Mouse (Mus musculus) thymus, postnatal 10 days (tissue): ENCODE measurements around the gene Dock1.

Source experiments
- DNase-seq, 2 experiments: peaks; one replicate each; pipeline ENCODE4 v3.0.0; 2021; ENCODE audit warnings: low spot score in 2 of 2

Gene Dock1

DNA sequence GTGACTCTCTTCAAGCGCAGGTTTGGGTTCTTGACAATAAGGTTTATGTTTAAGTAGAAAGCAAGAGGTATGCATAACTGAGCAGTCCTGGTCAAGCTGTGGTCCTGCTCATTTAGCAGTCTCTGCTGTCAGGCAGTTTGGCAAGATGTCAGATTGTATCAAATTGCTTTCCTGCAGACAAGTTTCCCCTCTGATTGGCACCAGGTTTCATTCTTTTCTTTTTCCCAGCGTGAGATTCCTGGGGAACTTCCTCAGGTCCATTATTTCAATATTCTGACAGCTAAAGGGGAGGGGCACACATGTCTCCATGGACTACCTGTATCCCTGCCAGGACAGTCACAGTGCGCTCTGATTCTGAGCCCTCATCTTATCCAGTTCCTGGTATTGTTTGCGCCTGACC lies 153.4 kb downstream of the Dock1 start:
- no peak for DNase-seq

DNA sequence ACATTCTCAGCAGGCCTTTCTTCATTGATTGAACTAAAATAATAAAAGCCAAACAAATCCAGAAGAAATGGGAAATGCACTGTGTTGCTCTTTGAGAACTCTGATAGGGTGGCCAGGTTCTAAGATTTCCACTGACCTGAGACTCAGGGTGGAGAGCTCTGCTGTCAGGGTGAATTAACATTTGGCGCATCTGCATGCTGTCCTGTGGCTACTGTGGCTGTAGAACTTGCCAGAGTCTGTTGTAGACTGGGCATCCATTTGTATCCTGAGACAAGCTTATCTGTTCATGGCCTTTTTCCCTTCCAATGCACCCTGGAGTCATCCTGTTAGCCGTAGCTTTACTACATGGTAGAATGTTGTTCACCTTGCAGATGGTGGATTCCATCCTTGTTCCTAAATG lies 169.6 kb downstream of the Dock1 start:
- DNase-seq = no peak

DNA sequence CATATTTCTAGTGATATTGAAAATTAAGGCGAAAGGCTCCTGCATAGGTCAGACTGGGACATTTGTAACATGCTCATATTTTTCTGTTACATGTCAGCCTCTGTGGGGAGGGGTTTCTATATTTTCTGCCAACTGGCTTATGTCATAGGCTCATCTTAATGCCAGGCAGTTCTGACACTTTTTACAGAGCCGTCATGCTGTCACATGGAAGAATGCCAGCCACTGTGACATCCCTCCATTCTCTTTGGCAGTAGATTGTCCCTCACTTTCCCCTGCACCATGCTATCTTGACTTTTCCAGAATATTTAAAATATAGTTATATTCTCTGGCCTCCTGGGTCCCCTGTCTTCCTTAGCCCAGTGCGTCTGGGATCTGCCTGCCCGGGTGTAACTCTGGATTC lies 172.3 kb downstream of the Dock1 start:
- no peak for DNase-seq

DNA sequence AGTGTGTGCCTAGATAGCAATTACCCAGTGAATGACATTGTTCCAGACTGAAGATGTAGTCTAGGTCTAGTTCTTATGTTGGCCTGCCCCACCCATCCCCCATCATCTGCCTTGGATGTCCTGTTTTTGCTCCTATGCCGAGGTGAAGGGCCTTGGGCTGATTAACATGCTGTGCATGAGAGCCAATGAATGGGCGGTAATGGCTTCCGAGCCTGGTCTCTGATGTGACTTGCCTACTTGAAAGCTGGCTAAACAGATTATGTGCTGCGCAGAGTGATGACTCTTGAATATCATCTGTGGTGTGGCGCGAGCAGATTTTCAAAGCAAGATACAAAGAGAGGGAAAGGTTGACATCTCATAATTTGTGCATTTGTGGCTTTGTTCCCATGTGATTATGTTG lies 191.5 kb downstream of the Dock1 start:
- no peak for DNase-seq

DNA sequence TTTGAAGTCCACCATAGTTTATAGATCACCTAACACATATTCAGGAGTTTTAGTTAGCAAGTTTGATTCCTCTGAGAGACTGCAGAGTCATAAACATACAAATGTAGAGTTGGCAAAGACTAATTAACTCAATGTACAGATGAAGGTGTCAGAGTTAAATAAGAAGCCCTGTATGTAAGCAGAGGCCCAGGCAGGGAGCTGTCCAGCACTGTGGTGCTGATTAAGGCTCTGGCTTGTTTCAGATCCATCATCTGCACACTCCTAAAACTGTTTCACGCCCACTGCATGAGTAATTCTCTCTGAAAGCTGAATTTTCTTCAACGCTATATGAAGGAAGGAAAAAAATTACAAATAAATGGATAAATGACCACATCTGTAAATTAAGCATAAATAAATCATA lies 193.7 kb downstream of the Dock1 start:
- peak in 1 of 2 experiments; percentile 20 for DNase-seq

DNA sequence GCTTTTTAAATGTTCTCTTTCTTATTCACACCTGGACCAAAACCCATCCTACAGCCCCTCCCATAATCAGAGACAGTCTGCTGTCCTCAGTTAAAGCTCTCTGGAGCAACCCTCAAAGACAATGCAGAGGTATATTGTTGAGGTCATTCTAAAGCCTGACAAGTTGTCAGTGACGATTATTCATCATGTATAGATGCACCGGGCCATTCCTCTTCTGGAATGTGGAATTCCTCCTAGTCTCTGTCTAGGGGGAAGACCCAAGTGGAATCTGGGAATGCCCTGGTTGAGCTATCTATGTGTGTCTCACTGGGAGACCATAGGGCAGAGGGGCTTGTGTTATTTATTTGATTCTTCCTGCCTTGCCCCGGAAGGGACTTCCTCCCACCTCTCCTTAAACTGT lies 202.1 kb downstream of the Dock1 start:
- no peak for DNase-seq

DNA sequence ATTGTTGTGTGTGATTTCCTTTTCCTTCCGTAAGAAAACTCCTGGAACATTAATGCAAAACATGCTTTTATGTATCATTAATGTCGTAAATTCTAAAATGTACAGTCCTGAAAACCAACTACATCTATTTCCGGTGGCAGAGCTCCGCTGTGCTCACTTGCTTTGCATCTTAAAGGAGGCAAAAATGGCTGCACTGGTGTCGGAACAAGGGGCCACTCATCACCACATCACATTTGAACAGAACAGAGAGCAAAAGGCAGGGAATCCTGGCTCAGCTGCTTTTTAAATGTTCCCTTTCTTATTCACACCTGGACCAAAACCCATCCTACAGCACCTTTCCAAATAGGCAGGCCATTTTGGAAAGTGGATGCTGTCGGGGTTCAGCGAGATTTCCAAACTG lies 202.5 kb downstream of the Dock1 start:
- no peak for DNase-seq

DNA sequence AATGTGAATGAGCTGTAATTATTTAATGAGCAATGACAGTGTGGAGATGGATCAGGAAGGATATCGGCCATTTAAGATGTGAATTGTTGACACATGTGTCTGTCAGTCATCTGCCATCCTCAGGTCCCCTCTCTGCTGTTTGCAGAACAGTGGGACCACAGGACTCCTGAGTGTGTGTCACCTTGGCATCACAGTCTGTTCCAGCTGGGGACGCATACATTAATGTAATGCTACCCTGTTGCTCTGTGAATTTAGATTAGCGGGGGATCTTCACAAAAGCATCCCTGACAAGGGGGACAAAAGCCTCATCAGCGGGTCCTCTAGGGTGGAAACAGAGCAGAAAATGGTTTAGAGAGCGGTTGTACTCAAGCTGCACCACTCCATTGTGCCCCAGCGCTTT lies 208.5 kb downstream of the Dock1 start:
- DNase-seq = no peak

DNA sequence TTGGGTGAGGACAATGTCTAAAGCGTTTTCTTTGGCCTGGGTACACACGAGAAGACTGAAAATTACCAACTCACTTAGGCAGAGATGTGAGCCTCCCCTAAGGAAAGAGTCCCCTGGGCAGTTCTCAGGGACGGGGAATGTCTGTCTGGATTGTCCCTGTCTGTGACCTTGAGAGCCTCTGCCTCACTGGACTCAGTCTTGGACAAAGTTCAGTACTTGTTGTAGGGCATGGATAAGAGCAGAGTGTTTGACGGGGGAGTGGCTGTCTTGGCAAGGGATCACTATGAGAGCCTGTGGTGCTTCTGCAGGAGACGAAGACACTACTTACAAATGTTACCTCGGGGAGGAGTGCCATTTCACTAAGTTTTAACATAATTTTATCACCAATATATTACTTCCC lies 210.0 kb downstream of the Dock1 start:
- no peak for DNase-seq

DNA sequence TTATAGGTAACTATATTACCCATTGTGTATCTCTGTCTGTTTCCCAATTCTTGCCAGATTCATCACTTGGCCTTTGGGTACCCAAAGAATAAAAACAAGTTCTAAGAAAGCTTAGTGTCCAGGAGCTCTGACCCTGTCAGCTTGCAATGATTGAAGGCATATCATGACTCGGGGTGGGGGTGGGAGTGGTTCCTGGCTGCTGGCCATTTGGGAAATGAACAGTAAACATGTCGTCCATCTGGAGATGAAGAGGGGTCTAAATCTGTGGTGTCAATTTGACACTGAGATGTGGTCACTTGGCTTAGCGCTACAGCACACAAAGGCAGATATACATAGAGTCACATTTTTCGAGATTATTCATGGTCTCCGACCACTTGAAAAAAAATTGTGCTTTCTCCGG lies 213.1 kb downstream of the Dock1 start:
- DNase-seq = no peak

DNA sequence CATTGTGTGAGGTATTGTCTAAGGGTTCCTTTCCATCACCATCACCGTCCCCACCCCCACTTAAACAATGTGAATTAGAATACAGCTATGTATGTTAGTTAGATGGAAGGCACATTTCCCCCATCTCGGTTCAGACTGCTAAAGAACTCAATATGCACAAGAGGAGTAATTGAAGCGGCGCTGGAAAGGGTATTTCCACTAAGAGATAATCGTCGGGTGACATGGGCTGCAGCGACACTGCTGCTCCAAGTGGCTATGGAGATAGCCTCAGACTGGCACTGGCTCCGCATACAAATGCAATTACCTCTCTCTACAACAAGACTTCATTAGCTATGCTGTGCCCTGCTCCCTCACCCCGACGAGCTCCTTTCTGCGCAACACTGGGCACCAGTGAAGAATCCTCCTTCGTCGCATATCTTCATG lies 222.0 kb downstream of the Dock1 start:
- no peak for DNase-seq

DNA sequence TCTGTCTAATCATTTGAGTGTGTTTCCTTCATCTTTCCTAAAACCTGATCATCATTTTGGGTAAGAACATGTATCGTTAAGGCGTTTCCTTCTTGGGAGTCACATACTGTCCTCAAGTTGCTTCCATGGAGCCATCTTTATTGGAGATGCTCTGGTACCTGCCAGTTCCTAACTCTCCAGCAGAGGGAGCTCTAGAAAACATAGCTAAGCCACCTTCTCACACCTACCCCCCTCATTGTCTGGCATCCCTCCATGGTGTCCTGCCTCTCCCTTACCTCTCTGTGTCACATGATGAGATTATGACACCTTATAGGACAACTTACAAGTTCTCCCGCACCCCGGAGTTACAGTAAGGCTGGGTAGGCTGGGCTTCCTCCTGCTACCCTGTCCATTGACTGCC lies 222.5 kb downstream of the Dock1 start:
- DNase-seq = peak in 1 of 2 experiments; percentile 4

DNA sequence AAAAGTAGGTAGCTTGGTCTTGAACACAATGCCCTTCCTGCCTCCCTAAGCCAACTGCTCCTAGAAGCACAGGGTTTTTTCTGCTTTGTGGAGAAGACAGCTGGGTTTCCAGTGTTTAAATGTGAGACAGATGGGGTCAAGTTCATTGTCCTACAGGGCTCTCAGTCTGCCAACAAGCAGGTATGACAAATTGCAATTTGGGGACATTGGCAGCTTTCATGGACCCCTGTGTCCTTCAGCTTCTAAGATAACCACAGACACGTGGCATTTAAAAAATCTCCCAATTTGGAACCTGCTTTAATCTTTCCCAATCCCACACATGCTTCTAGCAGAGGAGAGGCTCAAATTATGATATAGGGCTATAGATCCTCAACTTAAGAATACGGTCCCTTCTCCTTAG lies 224.2 kb downstream of the Dock1 start:
- DNase-seq = no peak

DNA sequence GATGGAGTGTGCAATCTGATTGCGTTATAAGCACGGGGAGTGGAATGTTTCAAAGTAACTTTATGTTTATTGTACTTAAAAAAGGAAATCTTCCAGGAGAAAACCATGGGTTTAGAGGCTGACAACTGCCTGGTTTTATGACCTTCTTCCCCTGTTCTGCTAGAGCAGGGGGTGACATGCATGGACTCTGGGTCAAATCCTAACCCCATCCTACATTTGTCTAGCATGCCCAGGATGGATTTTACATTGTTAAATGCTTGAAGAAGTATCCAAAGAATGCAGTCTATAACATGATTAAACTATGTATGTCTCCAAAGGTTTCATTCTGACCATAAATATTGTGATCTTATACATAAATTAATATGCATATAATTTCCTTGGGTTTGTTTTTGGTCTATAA lies 229.0 kb downstream of the Dock1 start:
- DNase-seq = no peak

DNA sequence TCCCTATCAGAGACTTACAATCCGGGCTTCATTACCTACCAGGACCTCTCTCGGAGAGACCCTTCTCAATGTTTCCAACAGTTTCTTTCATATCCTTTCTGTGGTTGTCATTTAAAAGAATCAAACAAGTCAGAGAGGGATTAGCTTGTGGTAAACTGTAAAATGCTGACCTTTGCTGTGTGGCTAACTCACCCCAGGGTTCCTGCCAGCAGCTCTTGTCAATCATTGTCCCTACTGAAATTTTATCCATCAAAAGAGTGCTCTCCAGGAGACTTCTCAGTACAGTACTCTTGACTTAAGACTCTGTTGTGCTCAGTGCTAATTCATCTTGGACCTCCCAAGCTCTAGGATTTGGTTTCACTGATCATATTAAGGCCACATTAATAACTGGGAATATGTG lies 231.5 kb downstream of the Dock1 start:
- no peak for DNase-seq

DNA sequence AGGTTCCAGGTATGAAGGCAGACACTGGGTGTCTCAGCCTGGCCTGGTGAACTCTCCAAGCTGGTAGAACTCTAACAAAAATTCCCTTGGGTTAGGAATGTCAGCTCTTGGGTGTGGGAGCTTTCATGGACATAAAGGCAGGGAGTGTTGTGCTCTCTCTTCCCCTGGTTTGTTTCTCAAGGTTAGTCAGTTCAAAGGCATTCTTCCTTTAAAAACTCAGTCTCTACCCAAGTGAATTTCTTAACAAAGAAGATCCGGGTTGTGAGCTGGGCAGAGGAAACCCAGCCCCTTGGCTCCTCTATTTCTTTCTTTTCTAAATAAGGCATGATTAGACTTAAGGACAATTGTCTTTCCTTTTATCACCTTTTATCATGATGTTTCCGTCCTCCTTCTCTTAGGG lies 261.4 kb downstream of the Dock1 start:
- DNase-seq = no peak

DNA sequence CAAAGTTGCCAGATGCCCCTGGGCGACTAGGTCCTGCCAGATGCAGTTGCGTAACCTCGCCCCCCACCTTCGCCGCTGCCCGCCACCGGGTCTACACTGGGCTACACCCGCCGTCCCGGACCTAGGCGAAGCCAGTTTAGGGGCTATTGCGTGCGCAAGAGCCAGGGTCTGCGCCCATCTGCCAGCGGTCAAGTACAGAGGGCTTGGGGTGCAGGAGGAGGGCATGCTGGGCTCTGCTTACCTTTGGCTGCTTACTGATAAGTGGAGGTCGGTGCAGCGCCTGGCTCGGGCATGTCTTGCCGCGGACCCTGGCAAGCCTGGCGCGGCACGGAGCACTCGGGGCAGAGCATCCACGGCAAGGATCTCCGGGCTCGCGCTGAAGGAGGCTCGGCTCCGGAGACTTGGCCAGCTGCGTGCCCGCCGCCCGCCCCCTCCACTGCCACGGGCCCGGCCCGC lies 267.0 kb downstream of the Dock1 start:
- no peak for DNase-seq

DNA sequence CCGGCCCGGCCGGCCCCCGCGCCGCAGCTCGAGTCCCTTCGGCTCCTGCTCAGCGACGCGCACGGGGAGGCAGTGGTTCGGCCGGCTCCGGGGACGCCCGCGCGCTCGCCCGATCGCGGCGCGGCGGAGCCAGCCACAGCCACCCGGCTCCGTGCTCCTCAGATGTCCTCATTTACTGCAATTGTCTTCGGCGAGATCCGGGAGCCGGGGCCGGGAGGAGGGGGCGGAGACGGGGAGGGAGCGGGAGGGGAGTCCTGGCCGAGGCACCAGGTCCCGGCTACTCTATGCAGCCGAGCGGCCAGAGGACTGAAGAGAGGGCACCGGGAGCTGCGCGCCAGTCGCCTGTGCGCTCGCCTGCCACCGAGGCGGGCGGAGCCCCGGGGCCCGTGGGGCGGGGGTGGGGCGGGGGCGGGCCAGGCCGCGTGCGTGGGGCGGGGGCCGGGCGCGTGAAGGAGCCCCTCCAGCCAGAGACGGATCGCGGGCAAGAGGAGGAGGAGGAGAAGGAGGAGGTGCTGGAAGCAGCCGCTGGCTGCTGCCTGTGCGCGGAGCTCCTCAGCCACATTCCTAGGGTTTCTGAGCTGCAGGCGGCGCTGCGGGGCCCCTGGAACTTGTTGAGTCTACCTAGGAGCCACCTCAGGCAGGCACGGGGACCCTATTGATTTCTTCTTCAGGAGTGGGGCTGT lies 267.6 kb downstream of the Dock1 start, which contains the start of gene Fam196a:
Gene Fam196a, minus strand, starts transcription at position 504 of the 683 bp plus-strand sequence.
- no peak for DNase-seq

DNA sequence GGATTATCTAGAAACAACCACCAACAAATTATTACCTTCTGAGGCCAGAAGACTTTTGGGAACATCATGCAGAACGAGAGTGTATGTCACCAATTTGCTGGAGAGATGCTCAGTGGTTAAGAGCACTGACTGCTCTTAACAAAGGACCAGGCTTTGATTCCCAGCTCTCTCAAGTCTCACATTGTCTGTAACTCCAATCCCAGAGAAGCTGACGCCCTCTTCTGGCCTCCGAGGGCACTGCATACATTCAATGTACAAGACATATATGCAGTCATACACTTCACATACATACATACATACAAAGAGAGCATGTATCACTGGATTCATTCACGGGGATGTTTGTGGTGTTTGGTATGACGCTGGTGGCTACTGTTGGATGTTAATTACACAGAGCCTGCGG lies 271.4 kb downstream of the Dock1 start:
- DNase-seq = no peak

DNA sequence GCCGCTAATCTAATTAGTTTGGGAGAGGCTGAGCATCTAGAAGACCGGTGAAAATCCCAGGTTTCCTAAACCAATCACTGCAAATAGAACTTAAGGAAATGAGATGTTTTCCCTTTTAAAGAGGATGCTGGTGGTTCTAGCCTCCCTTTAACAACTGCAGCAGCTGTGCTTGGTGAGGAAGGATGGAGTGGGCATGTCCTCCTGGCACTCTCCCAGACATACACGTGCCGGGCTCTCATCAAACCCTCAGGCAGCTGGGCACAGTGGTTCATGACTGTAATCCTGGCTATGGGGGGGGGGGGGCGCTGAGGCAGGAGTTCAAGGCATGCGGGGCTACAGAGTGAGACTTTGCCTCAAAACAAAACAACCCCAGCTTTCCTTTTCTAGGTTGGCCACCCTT lies 272.6 kb downstream of the Dock1 start:
- no peak for DNase-seq

DNA sequence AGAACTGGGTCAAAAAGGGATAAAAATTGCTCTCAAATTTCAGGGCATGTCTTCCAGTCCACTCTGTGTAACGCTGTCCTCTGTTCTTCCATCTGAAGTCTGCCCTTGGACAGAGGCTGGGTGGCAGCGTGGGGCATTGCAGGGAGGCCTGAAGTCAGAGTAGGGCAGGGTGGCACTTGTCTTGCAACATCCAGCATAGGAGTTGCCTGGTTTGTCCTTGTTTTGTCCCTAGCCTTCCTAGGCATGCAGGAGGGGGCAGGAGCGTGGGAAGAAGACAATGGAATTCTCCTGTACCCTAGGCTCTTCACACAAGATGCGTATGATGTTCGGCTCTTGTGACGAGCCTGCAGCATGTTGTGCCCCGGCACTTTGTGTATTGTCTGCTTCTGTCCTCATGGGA lies 273.2 kb downstream of the Dock1 start:
- DNase-seq = no peak

DNA sequence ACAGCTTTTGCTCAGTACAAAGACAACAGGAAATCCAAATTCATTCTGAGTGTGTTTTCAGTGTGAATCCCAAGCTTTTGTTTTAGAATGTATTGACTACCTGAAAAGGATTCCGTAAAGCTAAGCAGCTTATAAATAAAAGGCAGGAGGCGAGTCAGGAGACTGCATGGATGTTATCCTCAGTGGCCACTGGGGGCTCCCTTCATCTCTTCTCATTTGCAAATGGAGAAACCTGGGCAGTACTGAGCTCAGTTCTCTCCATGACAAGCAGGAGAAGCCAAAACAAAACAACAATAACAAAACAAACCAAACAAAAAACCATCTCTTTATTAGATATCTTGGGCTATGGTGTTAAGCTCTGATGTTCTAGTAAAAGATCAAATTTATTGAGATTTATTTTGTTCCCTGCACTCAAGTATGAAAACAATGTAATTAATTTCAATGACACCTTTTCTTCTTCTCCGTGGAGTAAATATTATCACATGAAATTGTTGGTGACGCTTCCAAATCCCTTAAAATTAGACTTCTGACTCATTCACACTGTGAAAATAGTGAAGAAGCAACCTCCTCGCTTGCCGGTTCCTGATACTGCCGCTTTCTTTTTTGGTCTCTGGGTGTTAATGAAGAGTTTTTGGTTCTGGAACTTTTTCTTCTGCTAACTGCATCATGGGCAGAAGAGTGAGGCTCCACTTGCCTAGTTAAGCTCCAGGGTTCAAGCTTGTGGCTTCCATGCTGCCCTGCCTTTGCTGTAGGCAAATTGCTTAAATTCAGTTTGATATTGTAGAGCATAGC lies 275.7 kb downstream of the Dock1 start:
- no peak for DNase-seq

DNA sequence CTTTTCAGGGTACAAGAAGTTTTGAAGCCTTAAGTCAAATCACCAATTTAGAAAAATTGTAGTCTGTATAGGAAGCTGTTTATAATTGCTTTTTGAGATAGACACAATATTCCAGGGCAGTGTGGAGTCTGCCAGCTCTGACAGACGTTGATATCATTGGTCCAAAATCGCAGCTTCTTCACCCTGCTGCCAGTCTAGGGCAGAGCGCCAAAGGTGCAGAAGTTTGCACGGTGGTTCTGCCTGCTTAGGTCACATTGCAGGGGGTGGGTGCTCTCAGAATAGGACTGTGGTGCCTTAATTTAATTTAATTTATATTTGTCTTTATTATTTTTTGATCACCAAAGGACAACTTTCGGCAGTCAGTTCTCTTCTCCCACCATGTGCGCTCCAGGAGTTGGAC lies 288.6 kb downstream of the Dock1 start:
- no peak for DNase-seq
